Mouse (Mus musculus) duodenum, adult 2 months (tissue): ENCODE measurements around the gene Rbm38. TPM values are rescaled to one million over a fixed set of nuclear protein-coding genes. Genes with fewer than 3 reads are reported as not detected.

Experiments
- polyA plus RNA-seq: library from polyadenylated mRNA; depleted of rRNA; stranded (reverse); fragments of >200 nt; gene quantifications from 2 replicates; pipeline ENCODE4 v1.2.3, GENCODE M21; 2012; ENCODE audit warnings: low replicate concordance; rRNA removed

The Rbm38 gene
- 117 and 146 TPM in 2 replicates for polyA plus RNA-seq

DNA sequence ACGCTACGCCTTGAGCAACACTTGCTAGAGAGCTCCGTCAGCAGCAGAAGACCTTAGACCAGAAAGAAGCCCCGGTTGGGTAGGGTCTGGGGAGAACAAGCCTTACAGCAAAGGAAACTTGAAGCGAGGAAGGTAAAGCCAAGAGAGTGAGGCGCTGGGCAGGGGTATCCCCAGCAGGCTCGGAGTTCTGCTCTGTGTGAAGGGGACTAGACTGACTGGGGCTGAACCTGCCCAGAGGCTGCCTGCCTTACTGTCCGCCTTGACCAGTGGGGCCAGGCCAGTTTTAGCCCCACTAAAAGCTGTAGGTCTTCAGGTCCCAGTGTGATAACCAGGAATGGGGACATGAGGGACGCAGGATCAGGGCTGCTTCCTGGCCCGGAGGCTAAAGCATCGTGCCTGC lies at the start of gene Rbm38:
TSS of gene Rbm38 (plus strand) at position 69 of the 400 bp plus-strand sequence.

DNA sequence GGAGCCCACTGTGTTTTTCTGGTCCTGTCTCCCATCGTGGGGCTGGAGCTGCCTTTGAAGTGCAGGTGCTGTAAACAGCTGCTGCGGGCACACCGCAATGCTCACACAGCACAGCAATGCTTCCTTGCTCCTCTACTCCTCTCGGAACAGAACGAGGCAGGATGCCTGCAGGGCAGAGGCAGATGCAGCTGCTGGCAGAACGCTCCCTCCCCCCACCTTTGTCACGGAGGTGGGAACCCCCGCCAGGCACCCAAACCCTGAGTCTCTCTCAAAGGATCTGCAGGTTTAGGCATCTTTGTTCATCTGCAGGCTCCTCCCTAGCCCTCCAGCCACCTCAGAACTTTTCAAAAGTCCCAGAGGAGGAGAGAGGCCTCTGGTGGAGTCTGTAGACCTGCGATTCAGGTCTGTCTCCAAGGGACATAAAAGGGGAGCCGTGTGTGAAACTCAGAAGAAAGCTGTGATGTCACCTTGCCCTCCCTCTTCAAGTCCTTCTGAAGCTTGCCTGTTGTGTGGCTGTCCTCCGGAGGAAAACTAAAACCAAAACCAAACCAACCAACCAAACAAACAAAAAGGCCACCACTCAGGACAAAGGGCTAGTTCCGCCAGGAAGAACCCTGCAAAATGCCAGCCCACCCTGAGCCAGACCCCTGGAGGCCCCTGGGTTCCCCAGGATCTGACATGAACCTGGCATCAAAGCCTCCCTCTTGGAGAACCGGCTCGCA lies 42.7 kb upstream of the Rbm38 start, which contains the start of gene Spo11:
TSS of gene Spo11 (plus strand) at position 292 of the 722 bp plus-strand sequence.

DNA sequence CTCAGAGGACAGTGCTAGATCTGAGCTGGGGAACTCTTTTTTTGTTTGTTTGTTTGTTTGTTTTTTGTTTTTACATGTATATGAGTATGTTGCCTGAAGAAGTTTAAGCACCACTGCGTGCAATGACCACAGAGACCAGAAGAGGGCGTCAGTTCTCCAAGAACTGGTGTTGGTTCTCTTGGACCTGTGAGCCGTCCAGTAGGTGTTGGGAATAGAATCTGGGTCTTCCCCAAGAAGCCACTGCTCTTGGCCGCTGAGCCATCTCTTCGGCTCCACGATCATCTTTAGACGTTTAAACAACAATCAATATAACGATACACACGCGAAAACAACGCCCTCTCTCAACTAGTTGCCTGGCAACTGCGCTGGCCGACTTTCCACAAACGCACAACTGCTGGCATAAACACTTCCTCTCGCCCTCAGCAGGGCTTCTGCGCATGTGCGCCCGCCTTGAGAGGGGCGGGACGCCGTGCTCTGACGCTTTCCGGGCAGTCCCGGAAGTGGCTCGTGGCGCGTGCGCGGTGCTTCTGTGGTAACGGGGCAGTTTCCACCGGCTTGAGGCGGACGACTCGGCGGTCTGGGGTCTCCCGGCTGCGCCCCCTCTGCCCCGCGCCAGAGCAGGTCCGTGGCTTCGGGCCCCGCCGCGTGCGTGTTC lies 20.5 kb upstream of the Rbm38 start, which contains the start of gene Rae1:
TSS of gene Rae1 (plus strand) at position 488 of the 655 bp plus-strand sequence.

Other genes starting within 250 kb of the Rbm38 start
- 11.0 and 17.1 TPM in 2 replicates for gene Bmp7, start 80.2 kb upstream of the Rbm38 start, polyA plus RNA-seq
- 0.15 and 0.19 TPM in 2 replicates for gene Spo11, start 42.8 kb upstream of the Rbm38 start, polyA plus RNA-seq
- gene Rae1, start 20.4 kb upstream of the Rbm38 start, polyA plus RNA-seq: 38.2 and 39.6 TPM in 2 replicates
- gene Ctcfl, start 99.0 kb downstream of the Rbm38 start, polyA plus RNA-seq: 0.05 TPM in 1 of 2 replicates, not detected in the other
- 11.5 and 104 TPM in 2 replicates for gene Pck1, start 132.6 kb downstream of the Rbm38 start, polyA plus RNA-seq
- gene Zbp1, start 198.4 kb downstream of the Rbm38 start, polyA plus RNA-seq: 10.7 and 36.9 TPM in 2 replicates